Mouse (Mus musculus) brain, embryonic 14.5 days (tissue): ENCODE data around the gene Gm48551. TPM values are rescaled to one million over a fixed set of nuclear protein-coding genes. Genes with fewer than 3 reads are reported as not detected.

Experiments
- DNase-seq: peaks from one replicate; pipeline ENCODE4 v3.0.0-alpha.2; 2011; ENCODE audit warnings: low read depth
- CTCF ChIP-seq: fragments of 200-500 bp; IDR thresholded peaks from 2 replicates; pipeline ENCODE4 v1.5.1; 2012; ENCODE audit warnings: inconsistent platforms, mild to moderate bottlenecking, moderate library complexity, borderline replicate concordance; ENCODE audit not compliant: insufficient read depth, insufficient read length; ENCODE audit errors: extremely low read depth
- POLR2A ChIP-seq: fragments of 200-500 bp; IDR thresholded peaks from 2 replicates; pipeline ENCODE4 v1.6.1; 2012; ENCODE audit warnings: mild to moderate bottlenecking, inconsistent platforms, borderline replicate concordance; ENCODE audit not compliant: poor library complexity, insufficient read depth, insufficient read length, severe bottlenecking; ENCODE audit errors: extremely low read depth
- polyA plus RNA-seq: library from polyadenylated mRNA; depleted of rRNA; stranded (reverse); fragments of >200 nt; gene quantifications from 2 replicates; pipeline ENCODE4 v1.2.3, GENCODE M21; 2012

Gm48551 gene
- polyA plus RNA-seq, 1 experiment: 6.8 TPM

DNA sequence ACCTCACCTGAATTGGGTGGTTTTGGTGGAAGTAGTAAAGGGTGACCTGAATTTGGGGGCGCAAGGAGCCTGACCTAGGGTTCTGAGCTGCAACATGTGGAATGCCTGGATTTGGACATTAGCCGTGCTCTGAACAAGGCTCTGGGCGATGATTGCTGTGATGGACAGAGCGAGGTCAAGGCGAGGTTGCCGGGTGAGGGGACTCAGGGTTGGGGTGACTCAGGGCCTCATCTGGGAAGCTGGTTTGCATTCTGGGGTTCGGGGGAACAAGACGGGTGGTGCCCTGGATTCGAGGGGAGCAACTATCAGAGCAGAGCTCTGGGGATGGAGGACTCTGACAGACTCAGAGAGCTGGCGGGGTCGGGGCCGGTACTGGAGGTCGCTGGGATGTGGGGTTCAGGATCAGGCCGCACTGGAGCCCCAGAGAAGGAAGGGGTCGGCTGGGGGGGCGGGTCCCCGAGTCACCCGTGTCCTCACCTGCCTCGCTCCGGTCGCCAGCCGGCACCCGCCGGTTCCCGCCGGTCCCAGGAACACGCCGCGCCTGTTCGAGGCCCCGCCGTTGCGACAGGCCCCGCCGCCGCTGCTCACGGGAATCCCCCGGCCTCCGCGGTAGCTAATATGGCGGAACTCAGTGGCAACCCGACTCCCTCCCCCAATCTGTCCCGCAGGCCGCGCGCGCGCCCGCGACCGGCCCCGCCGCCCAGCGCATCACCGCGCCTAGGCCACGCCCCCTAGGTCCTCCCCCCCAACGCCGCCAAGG, 6.3 kb upstream of the Gm48551 start, which contains the start of gene Fzr1:
Gene Fzr1 (minus strand): TSS at position 724 of the 760 bp plus-strand sequence.
- TF ChIP-seq CTCF (no peak), POLR2A (peak; percentile 89)
- DNase-seq: no peak

DNA sequence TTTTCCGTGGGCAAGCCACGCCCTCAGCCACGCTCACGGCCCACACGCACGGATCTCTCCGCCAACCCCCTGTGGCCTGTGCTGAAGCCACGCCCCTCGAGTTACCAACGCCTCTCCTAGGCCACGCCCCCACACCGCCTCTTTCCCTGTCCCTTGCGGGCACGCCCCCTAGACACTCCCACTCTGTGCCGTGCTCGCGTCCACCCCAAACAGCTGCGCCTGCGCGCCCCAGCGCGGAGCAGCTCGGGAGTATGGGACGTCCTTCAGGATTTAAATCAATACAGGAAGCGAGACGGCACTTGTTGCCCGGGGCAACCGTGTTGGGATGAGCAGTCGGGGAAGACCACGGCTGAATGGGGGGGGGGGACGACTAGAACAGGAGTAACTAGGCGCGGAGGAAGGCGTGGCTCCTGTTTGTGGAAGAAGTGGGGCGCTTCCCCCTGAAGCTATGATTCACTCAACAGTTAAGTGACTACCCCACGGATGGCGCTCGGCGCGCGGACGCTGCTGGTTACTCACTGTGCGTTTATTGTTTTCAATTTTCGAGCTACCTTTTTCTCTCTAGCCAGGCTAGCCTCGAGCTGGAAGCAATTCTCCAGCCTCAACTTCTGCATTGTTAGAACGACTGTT, 5.6 kb upstream of the Gm48551 start:
- TF ChIP-seq POLR2A (peak; percentile 12; the same call in 1 of the 2 replicates), CTCF (no peak)
- peak; percentile 100 for DNase-seq

DNA sequence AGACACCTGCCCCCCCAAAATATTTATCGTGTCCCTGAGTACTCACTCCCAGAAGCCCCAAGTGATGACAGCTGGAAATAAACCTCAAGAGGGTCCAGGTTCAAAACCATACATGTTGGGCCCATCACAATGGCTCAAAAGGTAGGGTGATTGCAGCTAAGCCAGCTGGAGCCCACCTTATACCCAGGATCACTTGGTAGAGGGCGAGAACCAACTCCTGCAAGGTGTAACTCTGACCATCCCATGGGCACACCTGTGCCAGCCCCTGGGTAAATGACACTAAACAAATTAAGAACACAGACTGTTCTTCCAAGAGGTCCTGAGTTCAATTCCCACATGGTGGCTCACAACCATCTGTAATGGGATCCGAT, 5.1 kb upstream of the Gm48551 start:
- TF ChIP-seq POLR2A (no peak), CTCF (no peak)
- no peak for DNase-seq

DNA sequence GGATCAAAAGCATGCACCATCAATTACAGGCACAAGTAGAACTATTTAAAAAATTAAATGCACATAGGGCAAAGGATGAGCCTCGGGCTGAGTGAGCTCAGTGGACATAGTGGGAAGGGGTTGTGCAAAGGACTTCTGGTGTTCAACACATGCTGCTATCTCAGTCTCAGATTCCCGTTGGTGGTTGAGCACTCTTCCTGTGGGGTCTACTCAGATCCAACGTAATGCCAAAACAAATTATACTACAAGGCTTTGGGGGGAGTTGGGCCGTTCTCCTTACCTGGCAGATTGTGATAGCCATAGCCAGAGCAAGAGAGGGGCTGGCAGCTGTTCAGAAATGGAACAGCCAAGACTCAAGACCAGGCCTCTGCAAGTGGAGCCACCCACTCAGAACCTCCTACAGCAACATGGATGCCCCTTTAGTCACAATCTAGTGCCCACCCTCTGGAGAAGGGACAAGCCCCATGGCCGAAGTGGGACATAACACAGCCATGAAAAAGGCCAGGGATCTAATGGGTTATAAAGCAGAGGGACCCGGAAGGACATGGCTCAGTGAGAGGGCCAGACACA, 4.4 kb upstream of the Gm48551 start:
- no peak for DNase-seq
- TF ChIP-seq POLR2A: no peak
- TF ChIP-seq CTCF: no peak

DNA sequence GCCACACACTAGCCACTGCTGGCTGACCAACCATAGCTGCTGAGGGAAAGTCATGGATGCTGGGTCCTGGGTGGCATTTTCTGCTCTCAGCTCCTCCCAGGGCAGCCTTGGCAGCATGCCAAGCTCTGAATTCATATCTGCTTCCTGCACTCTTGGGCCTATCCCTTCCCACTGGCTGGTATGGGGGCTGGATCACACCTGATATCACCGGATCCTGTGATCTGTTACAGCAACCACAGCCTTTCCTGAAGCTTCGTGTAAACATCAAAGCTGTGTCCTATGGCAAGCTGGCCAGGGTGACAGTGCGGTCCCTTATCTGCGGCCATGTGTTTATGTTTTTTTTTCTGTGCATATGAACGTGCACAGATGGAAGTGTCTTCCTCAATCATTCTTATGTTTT, 2.2 kb upstream of the Gm48551 start:
- no peak for TF ChIP-seq POLR2A
- no peak for TF ChIP-seq CTCF

DNA sequence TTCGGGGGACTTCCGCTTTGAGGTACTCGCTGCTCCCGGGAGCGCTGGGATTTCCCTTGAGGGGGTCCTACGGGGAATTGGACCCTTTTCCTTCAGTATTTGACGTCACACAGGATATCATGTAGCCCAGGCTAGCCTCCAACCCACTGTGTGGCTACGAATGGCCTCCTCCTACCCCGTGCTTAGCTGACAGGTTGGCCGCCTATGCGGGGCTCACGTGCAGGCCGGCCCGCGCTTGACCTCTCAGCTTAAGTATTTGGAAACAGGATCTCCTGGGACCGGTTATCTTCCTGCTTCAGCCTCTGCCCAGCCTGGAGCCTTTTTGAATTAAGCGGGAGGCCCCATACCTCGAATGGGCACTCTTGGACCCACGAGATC, 328 bp downstream of the Gm48551 start:
- no peak for DNase-seq
- no peak for TF ChIP-seq POLR2A
- no peak for TF ChIP-seq CTCF

More for the DNA sequence above, 2.2 kb upstream of the Gm48551 start:
- no peak for DNase-seq

DNA sequence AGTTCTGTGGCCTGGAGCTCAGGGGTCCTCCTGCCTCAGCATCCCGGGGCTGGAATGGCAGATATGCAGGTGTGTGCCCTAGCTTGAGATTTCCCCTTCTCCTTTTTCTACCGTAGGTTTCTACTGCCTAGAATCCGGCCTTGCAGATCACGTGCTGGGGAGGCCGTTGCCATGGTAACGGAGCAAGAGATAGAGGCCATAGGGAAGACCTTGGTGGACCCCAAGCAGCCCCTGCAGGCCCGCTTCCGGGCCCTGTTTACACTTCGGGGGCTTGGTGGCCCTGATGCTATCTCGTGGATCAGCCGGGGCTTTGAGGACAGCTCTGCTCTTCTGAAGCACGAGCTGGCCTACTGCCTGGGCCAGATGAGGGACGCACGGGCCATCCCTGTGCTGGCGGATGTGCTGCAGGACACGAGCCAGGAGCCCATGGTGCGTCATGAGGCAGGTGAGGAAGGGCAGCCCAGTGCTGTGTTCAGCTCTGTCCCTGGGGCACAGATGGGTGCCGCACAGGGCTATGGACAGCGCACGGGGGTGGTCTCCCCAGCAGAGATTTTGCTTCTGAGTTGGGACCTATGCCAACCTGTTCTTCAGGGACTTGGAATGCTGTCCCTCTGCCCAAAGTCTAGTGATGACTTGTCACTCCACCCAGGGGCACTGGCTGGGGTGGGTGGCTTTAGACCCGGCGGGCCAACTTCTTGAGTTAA, 1.5 kb downstream of the Gm48551 start:
- no peak for DNase-seq
- no peak for TF ChIP-seq POLR2A

DNA sequence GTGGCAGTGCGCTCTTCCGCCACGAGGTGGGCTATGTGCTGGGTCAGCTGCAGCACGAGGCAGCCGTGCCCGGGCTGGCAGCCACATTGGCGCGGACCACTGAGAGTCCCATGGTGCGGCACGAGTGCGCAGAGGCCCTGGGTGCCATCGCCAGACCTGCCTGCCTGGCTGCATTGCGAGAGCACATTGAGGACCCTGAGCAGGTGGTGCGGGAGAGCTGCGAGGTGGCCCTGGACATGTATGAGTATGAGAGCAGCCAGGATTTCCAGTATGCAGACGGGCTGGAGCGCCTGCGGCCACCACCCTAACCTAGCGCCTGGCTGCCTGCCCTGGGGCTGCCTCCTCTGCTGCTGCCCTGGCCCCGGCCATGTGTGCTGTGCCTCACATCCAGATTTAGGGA, 3.5 kb downstream of the Gm48551 start:
- DNase-seq: no peak
- TF ChIP-seq POLR2A (no peak), CTCF (no peak)

DNA sequence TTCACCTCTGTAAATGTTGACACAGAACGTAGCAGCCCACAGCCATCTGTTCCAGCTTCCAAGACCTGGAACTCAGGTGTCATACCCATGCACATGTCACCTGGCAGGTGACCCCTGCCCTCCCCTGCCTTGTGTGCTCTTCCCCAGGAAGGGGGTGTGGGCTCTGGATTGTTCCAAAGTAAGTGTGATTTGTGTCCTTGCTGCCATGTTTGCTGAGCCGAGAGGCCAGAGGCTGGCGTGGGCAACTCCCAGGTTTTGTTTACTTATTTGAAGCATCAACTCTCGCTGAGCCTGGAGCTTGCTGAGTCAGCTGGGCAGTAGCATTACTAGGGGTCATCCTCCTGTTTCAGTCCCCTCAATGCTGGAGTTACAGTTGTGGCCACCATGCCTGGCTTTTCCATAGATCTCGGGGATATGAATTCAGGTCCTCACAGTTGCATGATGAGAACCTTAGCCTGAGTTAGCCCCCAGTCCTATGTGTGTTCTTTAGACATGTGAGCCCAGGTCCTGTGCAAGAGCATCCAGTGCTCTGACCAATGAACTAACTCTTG, 4.3 kb downstream of the Gm48551 start, which contains the start of gene Gm48552:
Gene Gm48552 (plus strand): TSS at position 501 of the 551 bp plus-strand sequence.
- no peak for TF ChIP-seq POLR2A
- no peak for TF ChIP-seq CTCF
- no peak for DNase-seq

DNA sequence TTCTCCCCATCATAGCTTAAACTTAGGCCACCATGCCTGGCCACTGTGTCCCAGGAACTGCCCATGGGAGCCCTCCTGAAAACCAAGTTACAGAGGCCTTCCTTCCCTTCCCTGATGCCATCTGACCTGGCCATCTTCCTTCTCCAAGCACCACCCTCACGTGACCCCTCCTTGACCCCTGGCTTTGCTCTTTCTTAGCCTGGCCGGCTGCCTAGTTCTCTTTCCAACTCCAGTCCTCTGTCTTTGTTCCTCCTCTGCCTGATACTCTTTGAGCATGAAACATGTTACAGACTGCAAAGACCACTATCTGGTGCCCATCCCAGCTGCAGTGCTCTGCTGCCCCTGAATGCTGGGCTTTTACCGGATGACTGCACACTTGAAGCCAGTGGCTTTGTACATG, 5.1 kb downstream of the Gm48551 start:
- no peak for DNase-seq

More for the DNA sequence above, 5.1 kb downstream of the Gm48551 start:
- TF ChIP-seq POLR2A: no peak
- no peak for TF ChIP-seq CTCF
